Mouse (Mus musculus) embryonic stem cell, embryonic (primary cell): ENCODE measurements around the gene Smndc1.

ENCODE experiments used
- CTCF ChIA-PET, 4 experiments: fragments of 300-600 bp in 2 of 4; fragments of 350-600 bp in 2 of 4; sonication (Branson Sonifier 250); formaldehyde crosslinking; loops; one replicate each; lab custom pipeline; 2022; ENCODE audit warnings: inconsistent platforms in 2 of 4; lab: Charles Lee
- POLR2A ChIA-PET, 4 experiments: fragments of 300-600 bp in 2 of 4; fragments of 350-600 bp in 2 of 4; sonication (Branson Sonifier 250); formaldehyde crosslinking; loops; one replicate each; lab custom pipeline; 2022; ENCODE audit warnings: antibody characterized with exemption in 4 of 4, inconsistent platforms in 1 of 4; lab: Charles Lee

Gene Smndc1

GRCm38 (mm10) chr19:53373570-53373969 lies 16.8 kb downstream of the Smndc1 start:
- POLR2A ChIA-PET = interaction anchor here in 3 of 4 experiments (0.6 to 10.9 kb wide), 8 partner anchors 10 to 783 kb away, joined by 3 to 211 read pairs (median 5); partner anchors contain the start of gene Smndc1 (in 1 of the 3)
- CTCF ChIA-PET = interaction anchor here in 3 of 4 experiments (0.6 to 1.2 kb wide), 4 partner anchors 10 to 344 kb away, joined by 5 to 11 read pairs (median 6); no protein-coding TSS in a partner anchor

DNA sequence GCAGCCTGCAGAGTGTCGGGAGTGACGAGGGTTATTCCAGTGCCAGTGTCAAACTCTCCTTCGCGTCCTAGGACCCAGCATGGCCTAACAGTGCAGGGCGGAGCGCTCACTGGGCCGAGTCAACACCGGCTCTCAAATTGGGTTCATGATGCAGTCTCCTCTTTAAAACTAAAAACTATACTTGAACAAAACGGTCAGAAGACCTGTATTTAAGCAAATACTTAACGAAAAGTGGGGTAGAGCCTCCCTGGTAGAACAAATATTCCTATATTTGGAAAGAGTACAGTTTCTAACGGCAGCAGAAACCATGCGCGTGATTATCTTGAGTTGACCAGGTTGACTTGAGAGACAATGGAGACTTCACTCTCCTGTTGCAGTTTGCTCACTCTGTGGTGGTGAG lies 18.7 kb downstream of the Smndc1 start, which contains the start of gene Gm10197:
Gene Gm10197, minus strand, starts transcription at position 101 of the 400 bp plus-strand sequence.
- ChIA-PET CTCF (interaction anchor here in 2 of 4 experiments (0.5 to 1.2 kb wide), 3 partner anchors 22 to 299 kb away, joined by 3 to 8 read pairs (median 4); no protein-coding TSS in a partner anchor), POLR2A (interaction anchor here in 3 of 4 experiments (0.8 to 10.9 kb wide), 10 partner anchors 8 to 313 kb away, joined by 3 to 211 read pairs (median 4); partner anchors contain the start of gene Smndc1 (in 1 of the 3))

GRCm38 (mm10) chr19:53370233-53370632 lies 20.1 kb downstream of the Smndc1 start:
- POLR2A ChIA-PET = interaction anchor here in 2 of 4 experiments (0.6 to 10.9 kb wide), 14 partner anchors 9 to 533 kb away, joined by 3 to 211 read pairs (median 4); partner anchors contain the start of genes Smc3 (in 1 of the 2) and Smndc1 (in 1 of the 2)
- CTCF ChIA-PET = interaction anchor here (0.6 to 3.1 kb wide), 13 partner anchors 10 to 362 kb away, joined by 3 to 32 read pairs (median 5); no protein-coding TSS in a partner anchor

- CTCF ChIA-PET = interaction anchor here (0.6 to 3.1 kb wide), 30 partner anchors 9 to 366 kb away, joined by 3 to 32 read pairs (median 3); partner anchors contain the start of gene Mxi1 (in 1 of the 4)
- POLR2A ChIA-PET = interaction anchor here (0.6 to 10.9 kb wide), 31 partner anchors 8 to 765 kb away, joined by 3 to 211 read pairs (median 4); partner anchors contain the start of genes Smc3 (in 1 of the 4) and Smndc1 (in 1 of the 4)
Observed at GRCm38 (mm10) chr19:53369469-53370043, 20.8 kb downstream of the Smndc1 start.

DNA sequence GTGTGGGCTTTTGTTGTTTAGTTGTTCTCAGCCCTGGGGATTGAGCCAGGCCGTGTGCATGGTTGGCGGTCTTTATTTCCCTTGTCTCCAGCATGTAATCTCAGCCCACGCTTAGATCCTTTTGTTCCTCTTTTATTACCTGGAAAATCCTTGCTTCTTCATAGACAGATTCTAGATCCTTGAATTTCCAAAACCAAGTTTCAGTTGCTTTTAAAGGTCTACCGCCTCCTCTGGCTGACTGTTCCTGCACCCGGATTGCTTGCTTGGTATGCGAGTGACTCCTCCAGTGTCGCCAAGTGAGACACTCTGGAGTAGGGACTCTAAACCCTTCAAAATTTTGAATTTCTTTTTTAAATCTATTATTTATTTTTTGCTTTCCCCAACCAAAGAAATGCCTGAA lies 23.5 kb downstream of the Smndc1 start:
- CTCF ChIA-PET = no interaction called here
- POLR2A ChIA-PET = interaction anchor here in 1 of 4 experiments (1.3 to 2.2 kb wide), 2 partner anchors 10 to 119 kb away, joined by 3 to 12 read pairs; no protein-coding TSS in a partner anchor

DNA sequence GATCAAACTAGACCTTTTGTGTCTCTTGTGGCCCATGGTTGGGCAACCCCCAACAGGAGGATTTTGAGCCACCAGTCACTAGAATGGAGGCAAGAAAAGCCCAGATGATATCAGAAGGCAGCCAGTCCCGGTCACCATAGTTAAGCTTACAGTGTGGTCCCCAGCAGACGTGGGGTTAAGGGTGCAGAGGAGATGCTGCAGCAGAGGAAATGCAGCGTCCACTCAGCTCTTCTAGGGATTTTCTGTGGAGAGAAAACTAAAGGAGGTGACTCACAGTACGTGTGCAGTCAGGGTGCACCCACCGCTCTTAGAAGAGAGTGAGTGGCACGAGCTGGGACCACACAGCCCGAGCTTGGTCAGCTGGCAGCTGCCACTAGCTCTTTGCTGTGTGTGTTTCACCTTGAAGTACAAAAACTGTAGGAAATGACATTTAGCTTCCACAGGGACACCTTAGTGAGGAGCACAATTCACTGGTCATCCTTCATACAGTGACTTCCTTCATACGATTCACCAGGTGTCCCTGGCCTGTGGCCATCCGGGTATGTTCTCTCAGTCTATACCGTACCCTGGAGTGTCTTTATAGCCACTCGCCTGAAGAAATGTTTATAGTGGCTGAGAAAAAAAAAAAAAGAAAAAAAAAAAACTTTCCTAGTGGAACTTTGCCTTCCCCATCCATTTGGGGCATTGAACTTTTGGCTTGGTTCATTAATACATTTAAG lies 24.2 kb downstream of the Smndc1 start:
- ChIA-PET CTCF (interaction anchor here in 2 of 4 experiments (1.3 to 1.4 kb wide), 2 partner anchors 119 kb away, joined by 3 to 4 read pairs; no protein-coding TSS in a partner anchor), POLR2A (interaction anchor here in 1 of 4 experiments (0.6 to 2.2 kb wide), 5 partner anchors 11 to 233 kb away, joined by 3 to 16 read pairs (median 6); no protein-coding TSS in a partner anchor)

GRCm38 (mm10) chr19:53364963-53365362 lies 25.4 kb downstream of the Smndc1 start:
- ChIA-PET POLR2A (interaction anchor here in 2 of 4 experiments (1.0 to 2.2 kb wide), 7 partner anchors 12 to 235 kb away, joined by 3 to 12 read pairs (median 5); no protein-coding TSS in a partner anchor), CTCF (interaction anchor here in 3 of 4 experiments (0.6 to 1.4 kb wide), 5 partner anchors 64 to 384 kb away, joined by 3 to 5 read pairs (median 3); no protein-coding TSS in a partner anchor)

DNA sequence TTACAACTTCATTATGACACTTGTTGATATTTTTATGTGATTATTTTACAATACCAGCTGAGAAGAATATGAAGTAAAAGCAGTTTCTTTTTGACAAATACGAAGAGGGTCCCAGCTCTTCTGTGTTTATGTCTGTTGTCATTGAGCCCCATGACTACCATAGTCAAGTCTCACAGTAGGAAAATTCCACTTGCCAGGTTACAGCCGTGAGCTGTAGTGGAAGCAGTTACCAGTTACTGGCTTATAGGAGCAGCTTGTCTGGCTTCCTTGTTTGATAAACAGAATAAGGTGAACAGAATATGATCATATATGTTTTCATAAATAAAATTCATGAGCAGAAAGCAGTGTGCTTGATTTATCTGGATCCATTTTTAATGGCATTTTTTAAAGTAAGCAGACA lies 25.8 kb downstream of the Smndc1 start:
- POLR2A ChIA-PET = interaction anchor here in 2 of 4 experiments (1.0 to 2.2 kb wide), 7 partner anchors 11 to 235 kb away, joined by 3 to 12 read pairs (median 5); no protein-coding TSS in a partner anchor
- CTCF ChIA-PET = interaction anchor here in 3 of 4 experiments (0.6 to 1.2 kb wide), 4 partner anchors 64 to 385 kb away, joined by 3 to 5 read pairs (median 3); no protein-coding TSS in a partner anchor

DNA sequence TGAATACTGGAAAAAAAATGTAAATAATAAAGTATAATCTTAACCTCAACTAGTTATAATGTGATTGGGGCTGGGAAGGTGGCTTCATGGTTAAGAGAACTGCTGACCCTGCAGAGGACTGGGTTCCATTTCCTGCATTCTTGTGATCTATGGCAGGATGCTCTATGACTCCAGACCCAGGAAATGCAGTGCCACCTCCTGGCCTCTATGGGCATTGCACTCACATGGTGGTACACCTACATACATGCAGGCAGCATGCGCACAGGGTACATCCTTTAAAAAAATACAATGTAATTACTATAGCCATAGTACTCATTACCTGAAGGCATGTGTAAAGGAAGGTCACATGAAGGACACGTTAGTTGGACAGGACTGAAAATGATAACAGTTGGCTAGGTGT lies 27.4 kb downstream of the Smndc1 start:
- ChIA-PET CTCF (interaction anchor here in 1 of 4 experiments (1.1 kb wide), 1 partner anchor 115 kb away, joined by 3 read pairs; no protein-coding TSS in a partner anchor), POLR2A (interaction anchor here in 1 of 4 experiments (0.9 to 2.1 kb wide), 3 partner anchors 10 to 19 kb away, joined by 3 to 5 read pairs (median 4); no protein-coding TSS in a partner anchor)

DNA sequence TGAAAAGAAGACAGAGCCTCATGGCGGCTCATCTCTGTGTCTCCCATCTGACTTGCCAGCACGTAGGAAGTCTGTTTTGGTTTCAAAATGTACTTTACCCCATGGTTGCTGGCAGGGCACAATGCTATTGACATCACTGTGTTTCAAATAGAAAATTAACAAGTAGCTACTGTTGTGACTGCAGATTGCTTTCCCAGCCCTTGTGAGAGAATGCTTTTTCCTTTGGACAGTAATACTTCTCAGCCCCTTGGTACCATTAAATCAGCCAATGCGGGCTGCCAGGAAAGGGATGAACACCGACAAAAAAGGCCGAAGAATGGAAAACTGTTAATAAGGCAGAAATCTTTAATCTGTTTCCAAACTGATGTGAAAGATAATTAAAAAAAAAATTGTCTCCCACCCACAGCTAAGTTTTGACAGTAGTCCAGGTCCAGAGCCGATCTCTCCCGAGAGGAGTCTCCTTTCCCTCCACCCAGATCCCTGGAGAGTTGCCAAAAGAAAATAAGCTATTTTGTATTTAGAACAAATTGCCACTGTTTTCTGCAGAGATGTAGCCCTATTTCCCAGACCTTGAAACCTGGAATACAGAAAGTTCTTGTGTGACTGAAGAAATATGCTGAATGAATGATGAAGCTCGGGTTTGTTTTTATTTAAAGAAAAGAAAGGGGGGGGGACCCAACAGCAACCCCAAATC lies 30.0 kb downstream of the Smndc1 start:
- ChIA-PET CTCF (interaction anchor here (0.6 to 1.7 kb wide), 5 partner anchors 9 to 459 kb away, joined by 3 to 5 read pairs (median 3); no protein-coding TSS in a partner anchor), POLR2A (interaction anchor here in 3 of 4 experiments (0.6 to 3.0 kb wide), 15 partner anchors 8 to 336 kb away, joined by 3 to 15 read pairs (median 5); partner anchors contain the start of gene Smc3 (in 1 of the 3))

GRCm38 (mm10) chr19:53359160-53360033 lies 31.0 kb downstream of the Smndc1 start:
- POLR2A ChIA-PET = interaction anchor here in 3 of 4 experiments (0.7 to 3.0 kb wide), 10 partner anchors 7 to 45 kb away, joined by 3 to 15 read pairs (median 5); no protein-coding TSS in a partner anchor
- CTCF ChIA-PET = interaction anchor here in 3 of 4 experiments (0.7 to 1.7 kb wide), 4 partner anchors 10 to 351 kb away, joined by 3 to 5 read pairs (median 3); partner anchors contain the start of gene Mxi1 (in 1 of the 3)

DNA sequence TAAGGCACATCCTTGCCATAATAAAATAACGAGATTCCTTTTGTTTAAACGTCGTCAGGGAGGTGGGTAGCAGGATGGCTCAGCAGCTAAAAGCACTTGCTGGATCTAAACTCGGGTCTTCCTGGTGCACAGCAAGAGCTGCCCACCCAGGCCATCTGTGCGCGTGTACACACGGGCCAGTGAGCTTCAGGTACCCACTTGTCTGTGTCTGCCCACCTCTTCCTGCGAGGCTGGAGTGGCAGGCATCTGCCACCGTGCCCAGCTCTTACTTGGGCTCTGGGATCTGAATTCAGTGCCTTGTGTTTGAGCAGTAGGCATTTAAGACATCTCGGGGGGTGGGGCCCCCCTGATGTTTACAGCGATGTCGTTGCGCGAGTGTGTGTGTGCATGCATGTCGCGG lies 35.3 kb downstream of the Smndc1 start:
- ChIA-PET POLR2A (no interaction called here), CTCF (no interaction called here)

- CTCF ChIA-PET = interaction anchor here in 3 of 4 experiments (0.6 to 1.6 kb wide), 3 partner anchors 15 to 118 kb away, joined by 3 to 6 read pairs (median 3); no protein-coding TSS in a partner anchor
- POLR2A ChIA-PET = interaction anchor here in 2 of 4 experiments (0.9 to 2.1 kb wide), 5 partner anchors 10 to 71 kb away, joined by 3 to 5 read pairs (median 4); no protein-coding TSS in a partner anchor
Observed at GRCm38 (mm10) chr19:53354271-53355000, 35.9 kb downstream of the Smndc1 start.

- ChIA-PET CTCF (interaction anchor here in 3 of 4 experiments (0.6 to 1.6 kb wide), 3 partner anchors 15 to 117 kb away, joined by 3 to 6 read pairs (median 3); no protein-coding TSS in a partner anchor), POLR2A (interaction anchor here in 2 of 4 experiments (0.9 to 2.1 kb wide), 5 partner anchors 10 to 70 kb away, joined by 3 to 5 read pairs (median 4); no protein-coding TSS in a partner anchor)
Observed at GRCm38 (mm10) chr19:53353864-53354263, 36.5 kb downstream of the Smndc1 start.

DNA sequence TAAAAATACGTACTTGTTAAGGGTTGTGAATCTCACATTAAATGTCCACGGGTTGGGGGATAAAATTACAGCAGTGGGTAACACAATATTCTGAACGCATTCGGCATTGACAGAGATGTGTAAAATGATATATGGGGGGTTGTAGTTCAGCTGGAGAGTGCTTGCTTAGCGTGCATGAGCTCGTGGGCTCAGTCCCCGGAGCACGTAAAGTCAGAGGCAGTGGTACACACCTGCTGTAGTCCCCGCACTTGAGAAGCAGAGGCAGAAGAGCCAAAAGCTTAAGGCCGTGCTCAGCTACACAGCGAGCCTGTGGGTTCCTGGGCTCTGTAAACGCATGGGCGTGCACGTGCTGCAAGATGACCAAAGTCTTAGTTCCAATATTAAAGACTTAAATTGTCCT lies 44.6 kb downstream of the Smndc1 start:
- POLR2A ChIA-PET = interaction anchor here (0.5 to 1.9 kb wide), 9 partner anchors 12 to 294 kb away, joined by 3 to 8 read pairs (median 4); no protein-coding TSS in a partner anchor
- CTCF ChIA-PET = no interaction called here
